Mouse (Mus musculus): ENCODE results near the gene Slc38a11. TPM values are rescaled to one million over a fixed set of nuclear protein-coding genes. Genes with fewer than 3 reads are reported as not detected.

Slc38a11 gene
- 0.09 and 0.29 TPM in 2 replicates for polyA plus RNA-seq (2012; rRNA removed)

GRCm38 (mm10) chr2:65363828-65364497 lies at the start of gene Slc38a11:
Slc38a11 (minus strand) TSS chr2:65364034.

Other genes with a start within 250 kb of the Slc38a11 start
- 2.4 and 3.2 TPM in 2 replicates for gene Cobll1, start 124.6 kb downstream of the Slc38a11 start, polyA plus RNA-seq (2012; rRNA removed)
- 0.02 and 0.03 TPM in 2 replicates for gene Scn3a, start 203.6 kb upstream of the Slc38a11 start, polyA plus RNA-seq (2012; rRNA removed)